Mouse (Mus musculus): ENCODE data around the gene AI661453.

GRCm38 (mm10) chr17:47436907-47437547, 612 bp downstream of the AI661453 start, which contains the start of gene 1700001C19Rik:
- TF ChIP-seq CTCF (IDR thresholded peaks at IDR 0.05; ENCODE audit: control insufficient read depth, insufficient read depth, low read length) = no peak
- no peak for TF ChIP-seq POLR2A (IDR thresholded peaks at IDR 0.05; ENCODE audit: borderline replicate concordance, control insufficient read depth, low read depth, low read length)
